Mouse (Mus musculus) stomach, embryonic 16.5 days (tissue): ENCODE results near the gene Dis3. TPM values are rescaled to one million over a fixed set of nuclear protein-coding genes. Genes with fewer than 3 reads are reported as not detected.
"Not testable (repeated sequence)": the region's sequence is repeated elsewhere in the genome, so short reads cannot be mapped to it uniquely, and the experiment has no call there.

Experiments
- ATAC-seq: fragments of 200-750 bp; cut with Nextera tagmentation; 2 replicates; pipeline ENCODE4 v1.8.0; 2017; ENCODE audit warnings: moderate number of reproducible peaks, moderate TSS enrichment; ENCODE audit not compliant: insufficient read depth, low FRiP score
- H3K27ac ChIP-seq: fragments of 300-500 bp; sonication (generic); 2 replicates; pipeline ENCODE4 v1.5.1; 2014; ENCODE audit warnings: low read length
- H3K27me3 ChIP-seq: fragments of 300-500 bp; sonication (generic); 2 replicates; pipeline ENCODE4 v1.6.1; 2014; ENCODE audit warnings: low read length, control low read depth, mixed read lengths; ENCODE audit not compliant: control insufficient read depth, insufficient read depth
- H3K36me3 ChIP-seq: fragments of 300-500 bp; sonication (generic); 2 replicates; pipeline ENCODE4 v1.6.1; 2014; ENCODE audit warnings: low read length; ENCODE audit not compliant: control insufficient read depth, insufficient read depth
- H3K4me1 ChIP-seq: fragments of 300-500 bp; sonication (generic); 2 replicates; pipeline ENCODE4 v1.6.1; 2014; ENCODE audit warnings: low read length, control low read depth, mixed read lengths; ENCODE audit not compliant: control insufficient read depth, insufficient read depth
- H3K4me2 ChIP-seq: fragments of 300-500 bp; sonication (generic); 2 replicates; pipeline ENCODE4 v1.6.1; 2014; ENCODE audit warnings: low read depth, low read length, mixed read lengths
- H3K4me3 ChIP-seq: fragments of 300-500 bp; sonication (generic); replicated peaks from 2 replicates; pipeline ENCODE4 v1.5.1; 2014; ENCODE audit warnings: mild to moderate bottlenecking, low read length
- H3K9ac ChIP-seq: fragments of 300-500 bp; sonication (generic); 2 replicates; pipeline ENCODE4 v1.6.1; 2014; ENCODE audit warnings: low read length
- H3K9me3 ChIP-seq: fragments of 300-500 bp; sonication (generic); replicated peaks from 2 replicates; pipeline ENCODE4 v1.6.1; 2016; ENCODE audit warnings: low read length, control low read depth; ENCODE audit not compliant: control insufficient read depth
- WGBS: fragments of 180-500 bp; shearing (Covaris S2); extraction: QIAGEN DNeasy Blood & Tissue Kit; methylation state at CpG from one replicate; pipeline ENCODE4 v1.1.7; 2014; 5-methylcytosine and 5-hydroxymethylcytosine counted together
- polyA plus RNA-seq: library from polyadenylated mRNA; unstranded; fragments of >200 nt; fragmentation: Nextera tagmentation; extraction: Ambion mirVana; gene quantifications from 2 replicates; pipeline ENCODE4 v1.2.1, GENCODE M21; 2015

Gene Dis3
- polyA plus RNA-seq, 1 experiment from 2014 or later, result 22.7 TPM

GRCm38 (mm10) chr14:99045378-99046030, 54.1 kb downstream of the Dis3 start:
- Histone ChIP-seq H3K36me3 (0 out of 2 replicates have a peak, but pooled peaks cover 3% of the 10 kb centered on the region), H3K27me3 (no peaks in the 10 kb centered on the region), H3K9me3 (no peaks in the 10 kb centered on the region), H3K4me1 (peaks cover 25% of the 10 kb centered on the region), H3K4me2 (peak overlapping the region; percentile 56), H3K4me3 (peak overlapping the region; percentile 99), H3K9ac (peak overlapping the region; percentile 93), H3K27ac (peak overlapping the region; percentile 83)
- WGBS, result under 1% methylated on average over 67 of the region's 70 CpGs
- ATAC-seq, result peak; percentile 22; the same call in 1 of the 2 replicates

- Histone ChIP-seq H3K27ac (no peak overlapping the region), H3K36me3 (no peaks in the 10 kb centered on the region), H3K4me2 (peak overlapping the region; percentile 56), H3K9me3 (no peaks in the 10 kb centered on the region), H3K4me1 (peaks cover 25% of the 10 kb centered on the region), H3K27me3 (no peaks in the 10 kb centered on the region), H3K9ac (peak overlapping the region; percentile 93), H3K4me3 (peak overlapping the region; percentile 99)
- no peak for ATAC-seq
- WGBS, result 7% methylated on average over 5 of the region's 5 CpGs
Measured at GRCm38 (mm10) chr14:99044718-99045117, 54.9 kb downstream of the Dis3 start.

DNA sequence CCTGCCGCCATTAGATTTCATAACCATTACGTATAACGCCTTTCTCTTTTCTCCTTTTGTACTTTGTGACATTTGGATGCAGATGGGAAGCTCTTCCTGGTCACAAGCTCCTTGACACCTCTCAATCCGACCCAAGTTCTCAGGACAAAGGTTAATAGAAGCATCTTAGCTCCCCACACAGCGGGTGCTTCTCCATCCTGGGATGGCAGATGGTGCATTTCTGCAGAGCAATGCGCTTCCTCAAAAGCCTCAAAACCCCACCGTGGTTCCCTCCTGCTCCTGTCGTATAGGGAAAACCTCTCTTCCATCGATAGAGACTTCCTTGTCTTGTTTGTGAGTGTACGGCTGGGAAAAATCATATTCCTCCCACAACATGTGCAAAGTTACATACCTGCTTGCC, 55.5 kb downstream of the Dis3 start:
- peak overlapping the region; percentile 99 for H3K4me3 ChIP-seq
- H3K9ac ChIP-seq, result peak overlapping the region; percentile 39; the same call in 1 of the 2 replicates
- peaks cover 25% of the 10 kb centered on the region for H3K4me1 ChIP-seq
- peak overlapping the region; percentile 56 for H3K4me2 ChIP-seq
- no peaks in the 10 kb centered on the region for H3K27me3 ChIP-seq
- H3K9me3 ChIP-seq, result no peaks in the 10 kb centered on the region
- H3K27ac ChIP-seq, result no peak overlapping the region
- no peak for ATAC-seq
- peaks cover 1% of the 10 kb centered on the region; the same call in 1 of the 2 replicates for H3K36me3 ChIP-seq
- WGBS, result 39% methylated on average over 10 of the region's 10 CpGs

- H3K27ac ChIP-seq, result no peak overlapping the region
- no peak for ATAC-seq
- no peak overlapping the region for H3K4me3 ChIP-seq
- H3K4me2 ChIP-seq, result no peak overlapping the region
- H3K27me3 ChIP-seq, result no peaks in the 10 kb centered on the region
- WGBS, result 64% methylated on average over 1 of the region's 1 CpGs
- H3K9ac ChIP-seq, result no peak overlapping the region
- no peaks in the 10 kb centered on the region for H3K9me3 ChIP-seq
- H3K36me3 ChIP-seq, result peaks cover 3% of the 10 kb centered on the region; the same call in 1 of the 2 replicates
- H3K4me1 ChIP-seq, result peaks cover 20% of the 10 kb centered on the region
Measured at GRCm38 (mm10) chr14:99043499-99043898, 56.1 kb downstream of the Dis3 start.

DNA sequence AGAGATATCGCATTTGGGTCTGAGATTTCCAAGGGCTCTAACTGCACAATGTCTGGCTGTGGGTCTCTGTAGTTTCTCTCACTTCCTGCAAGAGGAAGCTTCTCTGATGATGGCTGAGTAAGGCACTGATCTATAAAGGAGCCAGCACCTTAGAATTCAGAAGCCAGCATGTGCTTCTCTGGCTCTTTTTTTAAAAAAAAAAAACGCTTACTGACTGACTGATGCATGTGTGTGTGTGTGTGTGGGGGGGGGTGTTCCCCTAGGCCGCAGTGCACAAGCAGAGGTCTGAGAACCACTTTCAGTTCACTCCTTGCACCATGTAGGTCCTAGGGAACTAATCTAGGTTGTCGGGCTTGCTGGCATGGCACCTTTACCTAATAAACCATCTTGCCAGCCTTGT, 58.2 kb downstream of the Dis3 start:
- Histone ChIP-seq H3K4me1 (peaks cover 17% of the 10 kb centered on the region), H3K9ac (no peak overlapping the region), H3K27me3 (no peaks in the 10 kb centered on the region), H3K4me3 (no peak overlapping the region), H3K9me3 (no peaks in the 10 kb centered on the region), H3K27ac (no peak overlapping the region), H3K4me2 (no peak overlapping the region), H3K36me3 (peaks cover 3% of the 10 kb centered on the region; the same call in 1 of the 2 replicates)
- no peak for ATAC-seq
- WGBS, result 69% methylated on average over 4 of the region's 4 CpGs

GRCm38 (mm10) chr14:99039308-99039707, 60.3 kb downstream of the Dis3 start:
- not testable (repeated sequence) for H3K9ac ChIP-seq, H3K4me3 ChIP-seq, H3K36me3 ChIP-seq, H3K9me3 ChIP-seq, H3K27ac ChIP-seq, ATAC-seq, H3K27me3 ChIP-seq, H3K4me2 ChIP-seq
- H3K4me1 ChIP-seq, result peaks cover 12% of the 10 kb centered on the region
- WGBS, result 61% methylated on average over 5 of the region's 5 CpGs

DNA sequence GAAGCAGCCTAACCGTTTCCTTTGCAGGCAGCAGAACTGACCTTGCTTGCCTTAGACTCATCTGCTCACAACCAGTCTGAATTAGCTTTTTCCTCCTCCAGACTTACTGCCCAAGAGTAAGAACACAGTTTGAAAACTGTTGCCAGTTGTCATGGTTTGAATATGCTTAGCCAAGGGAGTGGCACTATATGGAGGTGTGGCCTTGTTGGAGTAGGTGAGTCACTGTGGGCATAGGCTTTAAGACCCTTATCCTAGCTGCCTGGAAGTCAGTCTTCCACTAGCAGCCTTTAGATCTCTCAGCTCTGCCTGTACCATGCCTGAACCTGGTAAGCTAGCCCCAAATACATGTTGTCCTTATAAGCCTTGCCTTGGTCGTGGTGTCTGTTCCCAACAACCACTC, 61.9 kb downstream of the Dis3 start:
- H3K9me3 ChIP-seq, result no peaks in the 10 kb centered on the region
- H3K36me3 ChIP-seq, result peaks cover 12% of the 10 kb centered on the region; the same call in 1 of the 2 replicates
- H3K4me1 ChIP-seq, result peaks cover 5% of the 10 kb centered on the region
- H3K27ac ChIP-seq, result no peak overlapping the region
- H3K27me3 ChIP-seq, result no peaks in the 10 kb centered on the region
- H3K4me2 ChIP-seq, result no peak overlapping the region
- no peak overlapping the region for H3K9ac ChIP-seq
- ATAC-seq, result peak; percentile 79; the same call in 1 of the 2 replicates
- no peak overlapping the region for H3K4me3 ChIP-seq
- WGBS, result 82% methylated on average over 2 of the region's 2 CpGs

DNA sequence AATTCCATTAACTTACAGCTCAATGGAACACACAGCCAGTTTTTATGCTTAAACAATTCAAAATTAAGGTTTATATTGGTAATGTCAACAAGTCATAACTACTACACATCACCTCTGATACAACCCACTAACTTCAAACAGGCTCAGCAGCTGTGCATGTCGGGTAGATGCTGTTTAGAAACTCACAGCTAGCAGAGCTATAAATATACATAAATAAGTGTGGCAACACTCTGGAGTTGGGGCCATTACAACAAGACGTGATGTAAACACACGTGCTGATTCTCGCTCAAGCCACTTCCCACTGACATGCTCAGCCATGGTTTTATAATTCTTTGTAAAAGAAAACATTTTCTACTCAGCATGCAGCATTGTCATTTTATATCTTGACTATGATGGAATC, 63.5 kb downstream of the Dis3 start:
- H3K4me2 ChIP-seq, result no peak overlapping the region
- no peak overlapping the region for H3K4me3 ChIP-seq
- no peak overlapping the region for H3K9ac ChIP-seq
- no peaks in the 10 kb centered on the region for H3K27me3 ChIP-seq
- no peak overlapping the region for H3K27ac ChIP-seq
- H3K9me3 ChIP-seq, result no peaks in the 10 kb centered on the region
- H3K4me1 ChIP-seq, result no peaks in the 10 kb centered on the region
- 59% methylated on average over 4 of the region's 4 CpGs for WGBS
- H3K36me3 ChIP-seq, result peaks cover 12% of the 10 kb centered on the region
- no peak for ATAC-seq

DNA sequence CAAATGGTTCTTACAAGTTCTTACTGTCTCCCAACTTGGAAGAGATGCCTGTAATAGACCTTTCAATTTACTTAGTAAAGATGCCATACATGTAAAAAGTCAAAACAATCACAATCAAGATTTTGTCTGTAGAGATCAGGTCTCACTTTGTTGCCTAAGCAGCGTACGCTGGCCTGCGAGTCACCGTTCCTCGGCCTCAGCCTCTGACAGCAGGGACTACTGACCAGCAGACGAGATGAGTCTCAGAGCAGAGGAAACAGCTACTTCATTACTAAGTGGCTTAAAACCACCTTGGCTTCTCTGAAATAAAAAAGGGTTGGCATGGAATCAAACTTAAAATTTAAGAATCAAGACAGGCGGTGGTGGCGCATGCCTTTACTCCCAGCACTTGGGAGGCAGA, 64.7 kb downstream of the Dis3 start:
- not testable (repeated sequence) for H3K4me2 ChIP-seq, H3K27me3 ChIP-seq, H3K4me1 ChIP-seq, H3K4me3 ChIP-seq, ATAC-seq, H3K9me3 ChIP-seq, H3K27ac ChIP-seq, H3K9ac ChIP-seq
- peaks cover 12% of the 10 kb centered on the region for H3K36me3 ChIP-seq
- WGBS, result 92% methylated on average over 8 of the region's 8 CpGs
